Mouse (Mus musculus) v-Abl transformed pro-B cells (cell line): ENCODE data around the gene Prl2c5.
"Not testable (repeated sequence)": the region's sequence is repeated elsewhere in the genome, so short reads cannot be mapped to it uniquely, and the experiment has no call there.

Experiments used
- in situ Hi-C, 2 experiments: fragments of 400-800 bp; cut with MboI; formaldehyde crosslinking; loops; one replicate each; pipeline ENCODE4 v1.15.1; 2025; ENCODE audit not compliant: unreplicated experiment in 2 of 2

Prl2c5 gene

DNA sequence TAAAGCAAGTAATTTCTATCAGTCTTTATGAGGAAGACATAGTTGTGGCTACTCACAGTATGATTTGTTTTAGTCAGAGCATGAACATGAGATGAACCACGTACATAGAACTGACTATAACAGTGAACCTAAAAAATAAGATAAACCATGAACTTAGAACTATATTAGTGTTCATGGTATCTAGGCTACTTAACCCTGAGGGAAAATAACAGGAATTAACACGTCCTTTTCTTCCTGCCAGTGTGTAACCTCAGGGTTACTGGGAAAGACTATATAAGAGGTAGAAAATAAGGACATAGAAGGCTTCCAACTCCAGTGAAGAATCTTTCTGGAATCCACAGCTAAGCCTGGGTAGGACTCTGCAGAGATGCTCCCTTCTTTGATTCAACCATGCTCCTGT lies at the start of gene Prl2c5:
Gene Prl2c5 (plus strand): TSS at position 301 of the 400 bp plus-strand sequence.
- in situ Hi-C loops: loop anchor here in 1 of 2 experiments (25.0 kb wide), 1 partner anchor 680 kb away; no protein-coding TSS in a partner anchor

GRCm38 (mm10) chr13:13162777-13163485 lies 19.6 kb upstream of the Prl2c5 start:
- in situ Hi-C loops: not testable (repeated sequence)

- in situ Hi-C loops: not testable (repeated sequence)
These were observed 13.9 kb upstream of the Prl2c5 start for GRCm38 (mm10) chr13:13168631-13169030.

GRCm38 (mm10) chr13:13173616-13174136 lies 8.8 kb upstream of the Prl2c5 start:
- in situ Hi-C loops: not testable (repeated sequence)

DNA sequence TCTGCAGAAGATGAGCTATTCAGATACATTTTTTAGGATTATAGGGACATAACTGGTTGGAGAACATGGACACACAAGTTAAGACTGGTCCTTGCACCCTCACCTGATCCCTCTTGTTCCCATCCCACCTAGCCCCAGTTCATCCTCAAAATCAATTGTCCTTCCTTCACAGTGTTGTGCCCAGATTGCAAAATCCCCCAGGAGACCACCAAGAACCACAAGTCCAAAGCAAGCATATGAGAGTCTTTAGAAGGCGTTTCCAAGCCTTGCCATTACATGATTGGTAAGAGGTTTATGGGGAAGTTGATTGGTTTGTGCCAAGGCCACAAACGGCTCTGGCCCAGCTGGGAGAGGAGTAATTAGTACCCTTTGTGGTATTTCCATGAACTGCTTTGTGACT lies 6.8 kb upstream of the Prl2c5 start:
- in situ Hi-C loops: loop anchor here in 1 of 2 experiments (25.0 kb wide), 1 partner anchor 687 kb away; no protein-coding TSS in a partner anchor

DNA sequence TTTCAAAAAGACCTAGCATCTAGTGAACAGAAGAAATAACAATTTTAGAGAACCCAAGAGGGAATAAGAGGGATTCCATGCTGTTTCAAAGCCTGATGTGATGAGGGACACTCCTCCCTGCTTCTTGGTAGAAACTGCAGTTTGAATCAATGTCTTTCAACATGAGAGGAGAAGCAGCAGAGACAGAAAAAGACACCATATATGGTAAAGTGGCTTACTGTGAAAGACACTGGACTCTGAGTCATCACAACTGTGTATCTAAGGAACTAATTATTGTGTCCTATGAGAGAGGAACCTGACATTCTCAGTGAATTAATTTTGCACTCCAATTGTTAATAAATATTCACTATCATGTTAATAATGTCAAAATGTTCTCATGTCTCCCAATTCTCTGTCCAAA lies 28.7 kb downstream of the Prl2c5 start:
- in situ Hi-C loops: not testable (repeated sequence)

DNA sequence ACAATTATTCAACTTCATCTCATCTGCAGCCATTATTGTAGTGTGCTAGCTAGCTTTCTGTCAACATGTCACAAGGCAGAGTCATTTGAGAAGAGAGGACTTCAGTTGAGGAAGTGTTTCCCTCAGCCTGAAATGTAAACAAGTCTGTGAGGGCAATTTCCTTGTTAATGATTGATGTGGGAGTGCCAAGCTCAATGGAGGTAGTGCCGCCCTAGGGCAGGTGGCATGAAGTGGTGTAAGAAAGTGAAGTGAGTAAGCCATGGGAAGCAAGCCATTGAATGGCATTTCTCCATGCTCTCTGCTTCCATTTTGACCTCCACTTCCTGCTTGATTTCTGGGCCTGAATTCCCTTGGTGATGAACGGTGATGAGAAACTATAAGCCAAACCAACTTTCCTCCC lies 33.8 kb downstream of the Prl2c5 start:
- in situ Hi-C loops: not testable (repeated sequence)

GRCm38 (mm10) chr13:13220231-13220630 lies 37.7 kb downstream of the Prl2c5 start:
- in situ Hi-C loops: not testable (repeated sequence)

DNA sequence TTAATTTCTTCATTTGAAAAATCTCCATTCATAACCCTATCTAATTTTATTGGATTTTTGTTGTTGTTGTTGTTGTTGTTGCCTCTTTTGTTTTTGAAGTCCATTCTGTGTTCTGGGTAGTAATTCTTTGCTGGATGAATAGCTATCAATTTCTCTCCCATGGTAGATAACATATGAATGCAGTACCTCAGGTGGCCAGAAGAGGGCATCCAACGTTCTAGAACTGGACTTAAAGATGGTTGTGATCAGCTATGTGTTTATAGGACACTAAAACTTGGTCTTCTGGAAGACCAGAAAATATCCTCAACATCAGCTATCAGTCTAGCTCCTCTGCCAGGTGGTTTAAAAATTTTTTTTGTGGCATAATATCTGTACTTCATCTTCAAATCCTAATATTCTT lies 54.9 kb downstream of the Prl2c5 start:
- in situ Hi-C loops: loop anchor here (5.0 to 25.0 kb wide), 3 partner anchors 100 to 180 kb away; no protein-coding TSS in a partner anchor
